Mouse (Mus musculus) liver, adult 2 months (tissue): ENCODE data around the gene Stt3b. TPM values are rescaled to one million over a fixed set of nuclear protein-coding genes. Genes with fewer than 3 reads are reported as not detected.

ENCODE experiments used
- DNase-seq: peaks from one replicate; pipeline ENCODE4 v3.0.0-alpha.2; 2011; ENCODE audit warnings: low read depth, low spot score; ENCODE audit errors: extremely low read depth
- H3K27ac ChIP-seq: fragments of 200-500 bp; replicated peaks from 2 replicates; pipeline ENCODE4 v1.5.1; 2012; ENCODE audit warnings: low read depth, mild to moderate bottlenecking, control low read depth, inconsistent platforms, low read length; ENCODE audit not compliant: insufficient read depth
- H3K27me3 ChIP-seq: fragments of 200-500 bp; 2 replicates; pipeline ENCODE4 v1.6.1; 2012; ENCODE audit warnings: mild to moderate bottlenecking, moderate library complexity, low read length, inconsistent platforms; ENCODE audit not compliant: control insufficient read depth, insufficient read depth
- H3K36me3 ChIP-seq: fragments of 200-500 bp; 2 replicates; pipeline ENCODE4 v1.6.1; 2012; ENCODE audit warnings: low read length, inconsistent platforms; ENCODE audit not compliant: control insufficient read depth, insufficient read depth
- H3K4me1 ChIP-seq: fragments of 200-500 bp; 2 replicates; pipeline ENCODE4 v1.6.1; 2011; ENCODE audit warnings: low read length; ENCODE audit not compliant: control insufficient read depth, insufficient read depth
- H3K4me3 ChIP-seq: fragments of 200-500 bp; 2 replicates; pipeline ENCODE4 v1.5.1; 2011; ENCODE audit warnings: low read depth, mild to moderate bottlenecking, control low read depth, low read length, moderate library complexity; ENCODE audit not compliant: insufficient read depth
- H3K79me2 ChIP-seq: fragments of 200-500 bp; 2 replicates; pipeline ENCODE4 v1.6.1; 2012; ENCODE audit warnings: inconsistent platforms, mild to moderate bottlenecking, low read length, moderate library complexity; ENCODE audit not compliant: control insufficient read depth, insufficient read depth
- H3K9ac ChIP-seq: fragments of 200-500 bp; 2 replicates; pipeline ENCODE4 v1.6.1; 2012; ENCODE audit warnings: low read depth, mild to moderate bottlenecking, control low read depth, inconsistent platforms, low read length
- CTCF ChIP-seq: fragments of 200-500 bp; IDR thresholded peaks from 2 replicates; pipeline ENCODE4 v1.5.1; 2011; ENCODE audit warnings: low read depth, low read length, control low read depth
- POLR2A ChIP-seq: fragments of 200-500 bp; IDR thresholded peaks from 2 replicates; pipeline ENCODE4 v1.6.1; 2011; ENCODE audit warnings: low read length, control low read depth; ENCODE audit not compliant: insufficient read depth; ENCODE audit errors: extremely low read depth
- WGBS: fragments of 180-500 bp; shearing (Covaris S2); methylation state at CpG from one replicate; pipeline ENCODE4 v1.1.7; 2018; 5-methylcytosine and 5-hydroxymethylcytosine counted together
- polyA plus RNA-seq: library from polyadenylated mRNA; depleted of rRNA; stranded (reverse); fragments of >200 nt; gene quantifications from 2 replicates; pipeline ENCODE4 v1.2.3, GENCODE M21; 2012
- total RNA-seq: library from RNA; depleted of rRNA; stranded (reverse); fragments of >200 nt; gene quantifications from 2 replicates; pipeline ENCODE4 v1.2.3, GENCODE M21; 2014

Stt3b gene
- total and polyA plus RNA-seq, 2 experiments, result 28.2 to 60.5 TPM

- no peak overlapping the region for H3K9ac ChIP-seq
- H3K79me2 ChIP-seq, result no peaks in the 10 kb centered on the region
- no peak overlapping the region for H3K27ac ChIP-seq
- H3K4me3 ChIP-seq, result no peak overlapping the region
- H3K4me1 ChIP-seq, result no peaks in the 10 kb centered on the region
- H3K36me3 ChIP-seq, result no peaks in the 10 kb centered on the region
- H3K27me3 ChIP-seq, result no peaks in the 10 kb centered on the region
- TF ChIP-seq CTCF, result no peak
- no peak for TF ChIP-seq POLR2A
- WGBS, result 93% methylated on average over 6 of the region's 6 CpGs
- no peak for DNase-seq
Measured at GRCm38 (mm10) chr9:115322385-115322784, 12.2 kb upstream of the Stt3b start.

- Histone ChIP-seq H3K4me1 (no peaks in the 10 kb centered on the region), H3K27ac (no peak overlapping the region), H3K9ac (no peak overlapping the region), H3K4me3 (no peak overlapping the region), H3K79me2 (no peaks in the 10 kb centered on the region), H3K36me3 (no peaks in the 10 kb centered on the region), H3K27me3 (no peaks in the 10 kb centered on the region)
- no peak for DNase-seq
- 90% methylated on average over 6 of the region's 6 CpGs for WGBS
- TF ChIP-seq CTCF, result no peak
- TF ChIP-seq POLR2A, result no peak
Measured at GRCm38 (mm10) chr9:115321052-115321451, 10.8 kb upstream of the Stt3b start.

- Histone ChIP-seq H3K4me3 (no peak overlapping the region), H3K36me3 (no peaks in the 10 kb centered on the region), H3K79me2 (no peaks in the 10 kb centered on the region), H3K27ac (no peak overlapping the region), H3K4me1 (no peaks in the 10 kb centered on the region), H3K27me3 (no peaks in the 10 kb centered on the region), H3K9ac (no peak overlapping the region)
- WGBS, result 88% methylated on average over 4 of the region's 4 CpGs
- TF ChIP-seq POLR2A, result no peak
- no peak for TF ChIP-seq CTCF
- DNase-seq, result no peak
Measured at GRCm38 (mm10) chr9:115320156-115320555, 9.9 kb upstream of the Stt3b start.

- Histone ChIP-seq H3K9ac (no peak overlapping the region), H3K36me3 (no peaks in the 10 kb centered on the region), H3K4me1 (no peaks in the 10 kb centered on the region), H3K4me3 (no peak overlapping the region), H3K27me3 (no peaks in the 10 kb centered on the region), H3K27ac (no peak overlapping the region), H3K79me2 (no peaks in the 10 kb centered on the region)
- peak; percentile 17 for DNase-seq
- 79% methylated on average over 6 of the region's 6 CpGs for WGBS
- TF ChIP-seq POLR2A (no peak), CTCF (no peak)
Measured at GRCm38 (mm10) chr9:115318621-115319375, 8.6 kb upstream of the Stt3b start.

- H3K4me3 ChIP-seq, result no peak overlapping the region
- H3K79me2 ChIP-seq, result no peaks in the 10 kb centered on the region
- no peak overlapping the region for H3K9ac ChIP-seq
- no peaks in the 10 kb centered on the region for H3K27me3 ChIP-seq
- WGBS, result 92% methylated on average over 5 of the region's 5 CpGs
- no peaks in the 10 kb centered on the region for H3K36me3 ChIP-seq
- TF ChIP-seq CTCF, result no peak
- no peak for TF ChIP-seq POLR2A
- H3K4me1 ChIP-seq, result no peaks in the 10 kb centered on the region
- H3K27ac ChIP-seq, result no peak overlapping the region
- no peak for DNase-seq
Measured at GRCm38 (mm10) chr9:115317049-115317448, 6.8 kb upstream of the Stt3b start.

GRCm38 (mm10) chr9:115314556-115314955 is 4.3 kb upstream of the Stt3b start:
- peak; percentile 69 for DNase-seq
- Histone ChIP-seq H3K79me2 (peaks cover 3% of the 10 kb centered on the region; the same call in 1 of the 2 replicates), H3K27ac (no peak overlapping the region), H3K4me3 (no peak overlapping the region), H3K9ac (peak overlapping the region; percentile 37; the same call in 1 of the 2 replicates), H3K36me3 (no peaks in the 10 kb centered on the region), H3K27me3 (no peaks in the 10 kb centered on the region), H3K4me1 (no peaks in the 10 kb centered on the region)
- TF ChIP-seq CTCF (no peak), POLR2A (no peak)
- WGBS, result 25% methylated on average over 10 of the region's 10 CpGs
